Mouse (Mus musculus): ENCODE results near the gene Arhgdib. TPM values are rescaled to one million over a fixed set of nuclear protein-coding genes. Genes with fewer than 3 reads are reported as not detected.
"Not testable (repeated sequence)": the region's sequence is repeated elsewhere in the genome, so short reads cannot be mapped to it uniquely, and the experiment has no call there.

The Arhgdib gene
- polyA plus RNA-seq, 1 experiment from 2014 or later, result 118 TPM

- Histone ChIP-seq H3K27me3 (replicated peaks; ENCODE audit: control insufficient read depth, insufficient read depth, low read length) (no peaks in the 10 kb centered on the region), H3K36me3 (ENCODE audit: control insufficient read depth, insufficient read depth, low read length) (no peaks in the 10 kb centered on the region), H3K4me3 (ENCODE audit: low read depth, low read length) (no peak overlapping the region), H3K9ac (ENCODE audit: low read depth, low read length) (no peak overlapping the region), H3K4me2 (ENCODE audit: low read depth, low read length) (no peak overlapping the region), H3K27ac (replicated peaks; ENCODE audit: low read depth, low read length) (peak overlapping the region; percentile 52), H3K9me3 (ENCODE audit: control insufficient read depth, low read length) (no peaks in the 10 kb centered on the region), H3K4me1 (ENCODE audit: control insufficient read depth, insufficient read depth, low read length) (peaks cover 29% of the 10 kb centered on the region)
- 54% methylated on average over 4 of the region's 4 CpGs for WGBS
- DNase-seq (ENCODE audit: low spot score) (no peak), ATAC-seq (ENCODE audit: low read depth) (no peak)
Observed at GRCm38 (mm10) chr6:136898222-136898621, 43.5 kb downstream of the Arhgdib start.

- 50% methylated on average over 4 of the region's 4 CpGs for WGBS
- Histone ChIP-seq H3K36me3 (ENCODE audit: control insufficient read depth, insufficient read depth, low read length) (no peaks in the 10 kb centered on the region), H3K9me3 (ENCODE audit: control insufficient read depth, low read length) (no peaks in the 10 kb centered on the region), H3K9ac (ENCODE audit: low read depth, low read length) (no peak overlapping the region), H3K4me1 (ENCODE audit: control insufficient read depth, insufficient read depth, low read length) (peaks cover 29% of the 10 kb centered on the region), H3K27ac (replicated peaks; ENCODE audit: low read depth, low read length) (0 out of 2 replicates have a peak overlapping the region, but pooled peaks have one; percentile 52), H3K4me2 (ENCODE audit: low read depth, low read length) (no peak overlapping the region), H3K27me3 (replicated peaks; ENCODE audit: control insufficient read depth, insufficient read depth, low read length) (no peaks in the 10 kb centered on the region), H3K4me3 (ENCODE audit: low read depth, low read length) (no peak overlapping the region)
- peak; percentile 70 for DNase-seq (ENCODE audit: low spot score)
- ATAC-seq (ENCODE audit: low read depth), result no peak
Observed at GRCm38 (mm10) chr6:136897789-136898188, 43.9 kb downstream of the Arhgdib start.

GRCm38 (mm10) chr6:136894532-136895339 is 47.0 kb downstream of the Arhgdib start:
- 42% methylated on average over 15 of the region's 15 CpGs for WGBS
- no peak for ATAC-seq (ENCODE audit: low read depth)
- Histone ChIP-seq H3K4me1 (ENCODE audit: control insufficient read depth, insufficient read depth, low read length) (peaks cover 29% of the 10 kb centered on the region), H3K4me3 (ENCODE audit: low read depth, low read length) (no peak overlapping the region), H3K27me3 (replicated peaks; ENCODE audit: control insufficient read depth, insufficient read depth, low read length) (no peaks in the 10 kb centered on the region), H3K27ac (replicated peaks; ENCODE audit: low read depth, low read length) (peak overlapping the region; percentile 67), H3K9me3 (ENCODE audit: control insufficient read depth, low read length) (no peaks in the 10 kb centered on the region), H3K36me3 (ENCODE audit: control insufficient read depth, insufficient read depth, low read length) (no peaks in the 10 kb centered on the region), H3K9ac (ENCODE audit: low read depth, low read length) (no peak overlapping the region), H3K4me2 (ENCODE audit: low read depth, low read length) (no peak overlapping the region)
- peak; percentile 50 for DNase-seq (ENCODE audit: low spot score)

GRCm38 (mm10) chr6:136892002-136892401 is 49.7 kb downstream of the Arhgdib start:
- Histone ChIP-seq H3K27ac (replicated peaks; ENCODE audit: low read depth, low read length) (no peak overlapping the region), H3K4me2 (ENCODE audit: low read depth, low read length) (no peak overlapping the region), H3K4me3 (ENCODE audit: low read depth, low read length) (no peak overlapping the region), H3K27me3 (replicated peaks; ENCODE audit: control insufficient read depth, insufficient read depth, low read length) (no peaks in the 10 kb centered on the region), H3K36me3 (ENCODE audit: control insufficient read depth, insufficient read depth, low read length) (no peaks in the 10 kb centered on the region), H3K4me1 (ENCODE audit: control insufficient read depth, insufficient read depth, low read length) (peaks cover 17% of the 10 kb centered on the region), H3K9ac (ENCODE audit: low read depth, low read length) (no peak overlapping the region), H3K9me3 (ENCODE audit: control insufficient read depth, low read length) (no peaks in the 10 kb centered on the region)
- ATAC-seq (ENCODE audit: low read depth) (no peak), DNase-seq (ENCODE audit: low spot score) (no peak)
- WGBS, result 89% methylated on average over 2 of the region's 2 CpGs

GRCm38 (mm10) chr6:136889554-136889953 is 52.1 kb downstream of the Arhgdib start:
- DNase-seq (ENCODE audit: low spot score) (no peak), ATAC-seq (ENCODE audit: low read depth) (no peak)
- H3K4me3 ChIP-seq (ENCODE audit: low read depth, low read length), result no peak overlapping the region
- H3K36me3 ChIP-seq (ENCODE audit: control insufficient read depth, insufficient read depth, low read length), result no peaks in the 10 kb centered on the region
- no peaks in the 10 kb centered on the region for H3K9me3 ChIP-seq (ENCODE audit: control insufficient read depth, low read length)
- H3K27me3 ChIP-seq (replicated peaks; ENCODE audit: control insufficient read depth, insufficient read depth, low read length), result no peaks in the 10 kb centered on the region
- no peak overlapping the region for H3K9ac ChIP-seq (ENCODE audit: low read depth, low read length)
- 89% methylated on average over 6 of the region's 6 CpGs for WGBS
- H3K4me1 ChIP-seq (ENCODE audit: control insufficient read depth, insufficient read depth, low read length), result peaks cover 4% of the 10 kb centered on the region
- no peak overlapping the region for H3K27ac ChIP-seq (replicated peaks; ENCODE audit: low read depth, low read length)
- H3K4me2 ChIP-seq (ENCODE audit: low read depth, low read length), result no peak overlapping the region

GRCm38 (mm10) chr6:136889067-136889466 is 52.6 kb downstream of the Arhgdib start:
- 82% methylated on average over 6 of the region's 6 CpGs for WGBS

GRCm38 (mm10) chr6:136887854-136888253 is 53.8 kb downstream of the Arhgdib start:
- Histone ChIP-seq H3K9ac (ENCODE audit: low read depth, low read length) (no peak overlapping the region), H3K27ac (replicated peaks; ENCODE audit: low read depth, low read length) (no peak overlapping the region), H3K4me3 (ENCODE audit: low read depth, low read length) (no peak overlapping the region), H3K4me1 (ENCODE audit: control insufficient read depth, insufficient read depth, low read length) (0 out of 2 replicates have a peak, but pooled peaks cover 6% of the 10 kb centered on the region), H3K4me2 (ENCODE audit: low read depth, low read length) (no peak overlapping the region), H3K27me3 (replicated peaks; ENCODE audit: control insufficient read depth, insufficient read depth, low read length) (no peaks in the 10 kb centered on the region), H3K36me3 (ENCODE audit: control insufficient read depth, insufficient read depth, low read length) (no peaks in the 10 kb centered on the region), H3K9me3 (ENCODE audit: control insufficient read depth, low read length) (no peaks in the 10 kb centered on the region)
- WGBS, result 64% methylated on average over 9 of the region's 9 CpGs
- ATAC-seq (ENCODE audit: low read depth), result no peak
- no peak for DNase-seq (ENCODE audit: low spot score)

More at GRCm38 (mm10) chr6:136889067-136889466, 52.6 kb downstream of the Arhgdib start:
- Histone ChIP-seq H3K4me1 (ENCODE audit: control insufficient read depth, insufficient read depth, low read length) (no peaks in the 10 kb centered on the region; the same call in 1 of the 2 replicates), H3K9ac (ENCODE audit: low read depth, low read length) (no peak overlapping the region), H3K36me3 (ENCODE audit: control insufficient read depth, insufficient read depth, low read length) (no peaks in the 10 kb centered on the region), H3K27ac (replicated peaks; ENCODE audit: low read depth, low read length) (no peak overlapping the region), H3K9me3 (ENCODE audit: control insufficient read depth, low read length) (no peaks in the 10 kb centered on the region), H3K4me2 (ENCODE audit: low read depth, low read length) (no peak overlapping the region), H3K27me3 (replicated peaks; ENCODE audit: control insufficient read depth, insufficient read depth, low read length) (no peaks in the 10 kb centered on the region), H3K4me3 (ENCODE audit: low read depth, low read length) (no peak overlapping the region)
- no peak for ATAC-seq (ENCODE audit: low read depth)
- DNase-seq (ENCODE audit: low spot score), result no peak

- not testable (repeated sequence) for H3K27ac ChIP-seq (replicated peaks; ENCODE audit: low read depth, low read length); ATAC-seq (ENCODE audit: low read depth); H3K9ac ChIP-seq (ENCODE audit: low read depth, low read length); H3K27me3 ChIP-seq (replicated peaks; ENCODE audit: control insufficient read depth, insufficient read depth, low read length); H3K36me3 ChIP-seq (ENCODE audit: control insufficient read depth, insufficient read depth, low read length); H3K9me3 ChIP-seq (ENCODE audit: control insufficient read depth, low read length); DNase-seq (ENCODE audit: low spot score); H3K4me3 ChIP-seq (ENCODE audit: low read depth, low read length); H3K4me1 ChIP-seq (ENCODE audit: control insufficient read depth, insufficient read depth, low read length); H3K4me2 ChIP-seq (ENCODE audit: low read depth, low read length)
- 25% methylated on average over 1 of the region's 1 CpGs for WGBS
Observed at GRCm38 (mm10) chr6:136884766-136885165, 56.9 kb downstream of the Arhgdib start.

- ATAC-seq (ENCODE audit: low read depth) (no peak), DNase-seq (ENCODE audit: low spot score) (no peak)
- 0 out of 2 replicates have a peak, but pooled peaks cover 6% of the 10 kb centered on the region for H3K4me1 ChIP-seq (ENCODE audit: control insufficient read depth, insufficient read depth, low read length)
- no peaks in the 10 kb centered on the region for H3K9me3 ChIP-seq (ENCODE audit: control insufficient read depth, low read length)
- H3K9ac ChIP-seq (ENCODE audit: low read depth, low read length), result no peak overlapping the region
- H3K4me2 ChIP-seq (ENCODE audit: low read depth, low read length), result no peak overlapping the region
- no peaks in the 10 kb centered on the region for H3K27me3 ChIP-seq (replicated peaks; ENCODE audit: control insufficient read depth, insufficient read depth, low read length)
- H3K4me3 ChIP-seq (ENCODE audit: low read depth, low read length), result no peak overlapping the region
- no peak overlapping the region for H3K27ac ChIP-seq (replicated peaks; ENCODE audit: low read depth, low read length)
- 94% methylated on average over 6 of the region's 6 CpGs for WGBS
- H3K36me3 ChIP-seq (ENCODE audit: control insufficient read depth, insufficient read depth, low read length), result no peaks in the 10 kb centered on the region
Observed at GRCm38 (mm10) chr6:136883961-136884360, 57.7 kb downstream of the Arhgdib start.

Measured in embryonic facial prominence, embryonic 14.5 days (tissue).